Mouse (Mus musculus) subcutaneous adipose tissue, adult 2 months (tissue): ENCODE results near the gene Coasy. TPM values are rescaled to one million over a fixed set of nuclear protein-coding genes. Genes with fewer than 3 reads are reported as not detected.

Source experiments
- polyA plus RNA-seq: library from polyadenylated mRNA; depleted of rRNA; stranded (reverse); fragments of >200 nt; gene quantifications from 2 replicates; pipeline ENCODE4 v1.2.3, GENCODE M21; 2012; ENCODE audit warnings: low replicate concordance; rRNA removed

Gene Coasy
- polyA plus RNA-seq: 96.2 and 105 TPM in 2 replicates

GRCm38 (mm10) chr11:101082208-101083082 is at the start of gene Coasy:
Gene Coasy, plus strand, starts transcription at chr11:101082565.

DNA sequence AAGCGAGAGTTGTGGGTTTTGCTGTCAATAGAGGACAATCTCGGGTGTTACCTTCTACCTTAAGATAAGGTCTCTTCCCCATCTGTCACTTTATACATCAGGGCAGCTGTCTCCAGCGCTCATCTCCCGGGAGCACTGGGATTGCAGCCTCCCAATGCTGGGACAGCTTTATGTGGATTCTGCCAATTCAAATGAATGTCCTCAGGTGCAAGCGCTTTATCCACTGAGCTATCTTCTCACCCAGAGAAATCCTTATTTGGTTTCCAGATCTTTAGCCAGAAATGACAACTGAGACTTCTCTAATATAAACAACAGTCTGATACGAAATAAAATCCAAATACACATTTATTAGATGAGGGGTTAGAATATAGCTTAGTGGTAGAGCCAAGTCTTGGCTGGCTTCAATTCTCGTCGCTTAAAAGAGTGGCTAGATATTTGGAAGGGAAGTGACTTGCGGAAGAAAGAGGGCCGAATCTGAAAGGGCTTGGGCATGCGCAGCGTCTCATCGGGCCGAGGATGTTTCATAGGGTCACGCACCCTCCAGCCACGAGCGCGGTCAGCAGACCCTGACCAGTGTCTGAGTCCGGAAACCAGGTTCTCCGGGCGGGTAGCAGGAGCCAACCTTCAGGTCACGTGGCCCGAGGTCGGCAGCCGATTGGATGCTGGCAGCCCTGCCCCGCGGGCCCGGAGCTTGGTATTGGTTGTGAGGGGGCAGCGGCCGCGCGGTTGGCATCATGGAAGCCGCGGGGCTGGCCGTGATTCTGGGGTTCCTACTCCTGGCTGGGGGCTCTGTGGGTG is 12.8 kb upstream of the Coasy start, which contains the start of gene Naglu:
Gene Naglu, plus strand, starts transcription at position 622 of the 798 bp plus-strand sequence.

GRCm38 (mm10) chr11:101078121-101078520 is 4.2 kb upstream of the Coasy start, which contains the start of gene Hsd17b1:
Gene Hsd17b1, plus strand, starts transcription at chr11:101078411.

DNA sequence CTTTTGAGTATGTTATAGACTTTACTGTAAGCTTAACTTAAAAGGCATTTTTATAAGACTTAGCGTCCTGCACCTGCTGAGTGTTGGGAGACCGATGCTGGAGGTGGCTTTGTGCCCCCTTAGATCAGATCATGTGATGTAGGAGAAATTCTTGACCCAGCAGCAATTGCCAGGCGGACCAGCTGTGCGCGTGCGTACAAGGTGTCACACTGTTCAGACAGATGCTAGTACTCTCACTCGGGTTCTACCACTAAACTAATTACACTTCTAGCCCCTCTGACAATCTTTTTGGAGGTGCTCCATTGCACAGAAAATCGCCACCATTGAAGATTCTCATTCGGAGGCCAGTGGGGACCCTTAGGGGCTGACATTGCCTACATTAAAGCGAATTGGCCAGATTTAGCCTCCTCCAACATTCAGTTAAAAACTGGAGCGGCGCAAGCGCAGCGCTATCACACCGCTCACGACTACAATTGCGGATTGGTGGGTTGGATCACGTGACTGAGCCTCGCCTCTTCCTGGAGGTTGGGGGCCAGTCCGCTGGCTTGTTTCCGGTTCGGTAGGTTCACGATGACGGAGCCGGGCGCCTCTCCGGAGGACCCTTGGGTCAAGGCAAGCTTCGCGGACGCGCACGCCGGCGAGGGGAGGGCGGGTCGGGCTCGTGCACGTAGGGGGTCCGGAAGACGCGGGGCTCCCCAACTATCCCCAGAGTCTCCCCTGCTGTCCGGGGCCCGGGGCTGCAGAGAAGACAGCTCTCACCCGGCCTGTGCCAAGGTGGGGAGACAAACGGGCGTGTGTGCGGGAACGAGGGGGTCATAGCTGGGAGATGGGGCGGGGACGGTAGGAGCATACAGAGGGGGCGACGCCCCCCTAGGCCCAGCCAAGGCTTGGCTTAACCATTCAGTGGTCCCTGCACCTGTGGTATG is 4.7 kb downstream of the Coasy start, which contains the start of gene Mlx:
Gene Mlx, plus strand, starts transcription at position 522 of the 926 bp plus-strand sequence.

DNA sequence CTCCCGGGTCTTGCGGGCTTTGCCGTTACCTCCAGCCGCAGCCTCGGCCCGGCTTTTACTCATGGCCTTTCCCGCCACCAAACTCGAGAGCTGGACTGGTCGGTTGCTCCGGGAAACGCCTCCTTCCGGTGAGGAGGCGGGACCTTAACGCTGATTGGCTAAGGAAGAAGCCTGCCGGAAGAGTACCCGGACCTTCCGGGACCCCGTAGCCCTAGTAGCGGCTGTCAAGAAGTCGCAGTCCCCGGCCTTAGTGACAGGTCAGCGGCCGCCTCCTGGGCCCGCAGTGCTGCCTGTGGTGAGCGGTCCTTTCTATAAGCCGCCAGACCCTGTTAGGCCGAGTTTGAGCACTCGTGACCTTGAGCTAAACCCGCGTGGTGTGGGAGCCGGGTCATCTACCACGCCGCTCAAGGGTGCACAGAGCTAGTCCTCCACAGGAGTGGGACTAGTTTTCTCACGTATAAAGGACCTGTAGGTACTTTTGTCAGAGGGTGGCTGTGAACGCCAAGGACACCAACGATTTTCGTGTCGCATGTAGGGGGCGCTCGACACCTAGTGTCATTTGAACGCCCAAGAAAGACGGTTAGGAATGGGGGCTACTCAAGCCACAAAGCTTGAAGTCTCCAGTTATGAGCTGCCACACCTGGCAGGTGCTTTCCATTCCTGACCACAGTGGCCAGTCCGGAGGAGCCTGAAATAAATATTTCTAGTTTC is 13.1 kb downstream of the Coasy start, which contains the start of gene Psmc3ip:
Gene Psmc3ip, minus strand, starts transcription at position 123 of the 711 bp plus-strand sequence.

DNA sequence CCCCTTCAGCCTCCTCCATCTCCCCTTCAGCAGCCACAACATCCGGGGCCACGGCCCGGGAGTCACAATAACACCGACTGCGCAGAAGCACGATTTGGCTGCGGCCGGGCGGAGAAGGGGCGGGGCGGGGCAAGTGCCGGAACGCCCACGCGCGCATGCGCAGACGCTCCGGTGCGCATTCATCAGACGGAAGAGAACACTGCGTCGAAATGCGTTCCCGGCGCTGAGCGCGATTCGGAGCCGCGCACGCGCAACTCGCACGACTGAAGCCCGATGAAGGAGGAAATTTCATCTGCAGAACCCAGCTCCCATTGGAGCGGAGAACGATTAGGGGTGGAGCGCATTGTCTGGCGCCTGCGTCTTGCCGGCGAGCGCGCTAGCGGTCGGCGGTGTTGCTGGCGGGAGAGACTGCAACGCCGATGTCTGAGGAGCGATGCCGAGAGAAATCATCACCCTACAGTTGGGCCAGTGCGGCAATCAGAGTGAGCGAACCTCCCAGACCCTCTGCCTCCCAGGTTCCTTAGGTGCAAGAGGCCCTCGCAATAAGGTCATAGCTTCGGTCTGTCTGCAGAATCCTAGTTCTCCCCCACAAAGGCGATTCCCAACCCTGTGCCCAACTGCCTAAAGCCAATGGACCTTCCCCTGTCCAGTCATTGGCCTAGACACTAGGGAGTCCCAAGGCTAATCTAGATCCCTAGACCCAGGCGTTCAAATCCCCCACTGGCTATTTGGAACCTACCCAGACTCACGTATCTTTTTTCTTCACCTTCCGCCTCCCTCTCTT is 37.6 kb downstream of the Coasy start, which contains the start of the genes Retreg3 and Tubg1:
Gene Retreg3, minus strand, starts transcription at position 133 of the 784 bp plus-strand sequence.
Gene Tubg1, plus strand, starts transcription at position 178 of the 784 bp plus-strand sequence.

Other genes with a start within 250 kb of the Coasy start
- gene Stat5b, start 231.8 kb upstream of the Coasy start, polyA plus RNA-seq: 35.6 and 42.3 TPM in 2 replicates
- 46.0 and 63.9 TPM in 2 replicates for gene Stat5a, start 223.2 kb upstream of the Coasy start, polyA plus RNA-seq
- gene Stat3, start 143.0 kb upstream of the Coasy start, polyA plus RNA-seq: 102 and 167 TPM in 2 replicates
- gene Cavin1, start 111.7 kb upstream of the Coasy start, polyA plus RNA-seq: 320 and 538 TPM in 2 replicates
- gene Atp6v0a1, start 73.1 kb upstream of the Coasy start, polyA plus RNA-seq: 83.8 and 142 TPM in 2 replicates
- 48.5 and 52.4 TPM in 2 replicates for gene Naglu, start 12.6 kb upstream of the Coasy start, polyA plus RNA-seq
- gene Hsd17b1, start 4.2 kb upstream of the Coasy start, polyA plus RNA-seq: 0.33 and 0.55 TPM in 2 replicates
- gene Mlx, start 4.7 kb downstream of the Coasy start, polyA plus RNA-seq: 59.2 and 60.4 TPM in 2 replicates
- gene Psmc3ip, start 12.9 kb downstream of the Coasy start, polyA plus RNA-seq: 0.95 and 3.9 TPM in 2 replicates
- gene Retreg3, start 37.3 kb downstream of the Coasy start, polyA plus RNA-seq: 76.7 and 88.6 TPM in 2 replicates
- gene Tubg1, start 37.4 kb downstream of the Coasy start, polyA plus RNA-seq: 13.8 and 32.5 TPM in 2 replicates
- gene Tubg2, start 73.3 kb downstream of the Coasy start, polyA plus RNA-seq: 1.4 and 5.3 TPM in 2 replicates
- gene Cntnap1, start 88.0 kb downstream of the Coasy start, polyA plus RNA-seq: 8.3 and 16.6 TPM in 2 replicates
- 30.1 and 55.2 TPM in 2 replicates for gene Plekhh3, start 88.8 kb downstream of the Coasy start, polyA plus RNA-seq
- gene Ccr10, start 92.9 kb downstream of the Coasy start, polyA plus RNA-seq: 0.60 and 0.93 TPM in 2 replicates
- 44.1 and 55.6 TPM in 2 replicates for gene Ezh1, start 143.9 kb downstream of the Coasy start, polyA plus RNA-seq
- 237 and 432 TPM in 2 replicates for gene Ramp2, start 163.5 kb downstream of the Coasy start, polyA plus RNA-seq
- 110 and 112 TPM in 2 replicates for gene Vps25, start 171.1 kb downstream of the Coasy start, polyA plus RNA-seq
- gene Wnk4, start 178.0 kb downstream of the Coasy start, polyA plus RNA-seq: 1.4 and 19.8 TPM in 2 replicates
- 0.07 and 0.19 TPM in 2 replicates for gene Cntd1, start 196.4 kb downstream of the Coasy start, polyA plus RNA-seq
- 161 and 167 TPM in 2 replicates for gene Coa3, start 196.5 kb downstream of the Coasy start, polyA plus RNA-seq
- gene Becn1, start 219.7 kb downstream of the Coasy start, polyA plus RNA-seq: 87.7 and 120 TPM in 2 replicates
- 61.9 and 67.1 TPM in 2 replicates for gene Psme3, start 233.6 kb downstream of the Coasy start, polyA plus RNA-seq
- 3.9 and 7.4 TPM in 2 replicates for gene Aoc2, start 242.5 kb downstream of the Coasy start, polyA plus RNA-seq
- 254 and 817 TPM in 2 replicates for gene Aoc3, start 248.0 kb downstream of the Coasy start, polyA plus RNA-seq